Mouse (Mus musculus): ENCODE results near the gene Vmn1r215. TPM values are rescaled to one million over a fixed set of nuclear protein-coding genes. Genes with fewer than 3 reads are reported as not detected.

The Vmn1r215 gene
- polyA plus RNA-seq, 1 experiment from 2014 or later = not detected

Other genes with a start within 250 kb of the Vmn1r215 start
- not detected in 2 replicates for gene Vmn1r210, start 236.7 kb upstream of the Vmn1r215 start, polyA plus RNA-seq (2015; fragmentation: Nextera tagmentation; extraction: Ambion mirVana)
- gene Vmn1r211, start 210.5 kb upstream of the Vmn1r215 start, polyA plus RNA-seq (2015; fragmentation: Nextera tagmentation; extraction: Ambion mirVana) = not detected in 2 replicates
- gene Vmn1r212, start 183.8 kb upstream of the Vmn1r215 start, polyA plus RNA-seq (2015; fragmentation: Nextera tagmentation; extraction: Ambion mirVana) = not detected in 2 replicates
- not detected in 2 replicates for gene Vmn1r213, start 60.4 kb upstream of the Vmn1r215 start, polyA plus RNA-seq (2015; fragmentation: Nextera tagmentation; extraction: Ambion mirVana)
- not detected in 2 replicates for gene Vmn1r214, start 37.6 kb upstream of the Vmn1r215 start, polyA plus RNA-seq (2015; fragmentation: Nextera tagmentation; extraction: Ambion mirVana)
- not detected in 2 replicates for gene Vmn1r217, start 50.2 kb downstream of the Vmn1r215 start, polyA plus RNA-seq (2015; fragmentation: Nextera tagmentation; extraction: Ambion mirVana)
- gene Vmn1r218, start 65.1 kb downstream of the Vmn1r215 start, polyA plus RNA-seq (2015; fragmentation: Nextera tagmentation; extraction: Ambion mirVana) = not detected in 2 replicates
- not detected in 2 replicates for gene Vmn1r219, start 91.3 kb downstream of the Vmn1r215 start, polyA plus RNA-seq (2015; fragmentation: Nextera tagmentation; extraction: Ambion mirVana)
- gene Vmn1r220, start 120.0 kb downstream of the Vmn1r215 start, polyA plus RNA-seq (2015; fragmentation: Nextera tagmentation; extraction: Ambion mirVana) = not detected in 2 replicates
- gene Vmn1r221, start 146.1 kb downstream of the Vmn1r215 start, polyA plus RNA-seq (2015; fragmentation: Nextera tagmentation; extraction: Ambion mirVana) = not detected in 2 replicates
- gene Vmn1r222, start 167.9 kb downstream of the Vmn1r215 start, polyA plus RNA-seq (2015; fragmentation: Nextera tagmentation; extraction: Ambion mirVana) = not detected in 2 replicates
- not detected in 2 replicates for gene Vmn1r223, start 179.1 kb downstream of the Vmn1r215 start, polyA plus RNA-seq (2015; fragmentation: Nextera tagmentation; extraction: Ambion mirVana)

All from stomach, embryonic 16.5 days (tissue).